Mouse (Mus musculus): ENCODE measurements around the gene Lao1. TPM values are rescaled to one million over a fixed set of nuclear protein-coding genes. Genes with fewer than 3 reads are reported as not detected.
A peak's percentile ranks its signal among the peaks of the same experiment; 100 is the strongest.

Gene Lao1
- polyA plus RNA-seq, 1 experiment from 2014 or later, result not detected

- Histone ChIP-seq H3K27ac (replicated peaks) (peak overlapping the region; percentile 60), H3K27me3 (peaks cover 33% of the 10 kb centered on the region), H3K9ac (peak overlapping the region; percentile 3; the same call in 1 of the 2 replicates), H3K4me2 (no peak overlapping the region), H3K4me3 (replicated peaks) (no peak overlapping the region), H3K9me3 (replicated peaks) (no peaks in the 10 kb centered on the region), H3K36me3 (replicated peaks) (no peaks in the 10 kb centered on the region), H3K4me1 (replicated peaks) (peaks cover 59% of the 10 kb centered on the region)
- no peak for ATAC-seq (ENCODE audit: insufficient read depth)
Measured at GRCm38 (mm10) chr4:119014997-119015396, 53.6 kb downstream of the Lao1 start.

GRCm38 (mm10) chr4:119015557-119015956, 54.2 kb downstream of the Lao1 start:
- Histone ChIP-seq H3K27me3 (peaks cover 30% of the 10 kb centered on the region), H3K36me3 (replicated peaks) (no peaks in the 10 kb centered on the region), H3K9me3 (replicated peaks) (no peaks in the 10 kb centered on the region), H3K9ac (0 out of 2 replicates have a peak overlapping the region, but pooled peaks have one; percentile 21), H3K4me3 (replicated peaks) (no peak overlapping the region), H3K27ac (replicated peaks) (peak overlapping the region; percentile 95), H3K4me2 (no peak overlapping the region), H3K4me1 (replicated peaks) (peaks cover 60% of the 10 kb centered on the region)
- 48% methylated on average over 6 of the region's 6 CpGs for WGBS (ENCODE audit: insufficient replicate concordance)
- no peak for ATAC-seq (ENCODE audit: insufficient read depth)

GRCm38 (mm10) chr4:119017078-119017477, 55.7 kb downstream of the Lao1 start:
- peaks cover 75% of the 10 kb centered on the region for H3K4me1 ChIP-seq (replicated peaks)
- no peaks in the 10 kb centered on the region for H3K36me3 ChIP-seq (replicated peaks)
- H3K9me3 ChIP-seq (replicated peaks), result no peaks in the 10 kb centered on the region
- no peak overlapping the region for H3K4me2 ChIP-seq
- H3K27ac ChIP-seq (replicated peaks), result peak overlapping the region; percentile 95
- no peak overlapping the region for H3K4me3 ChIP-seq (replicated peaks)
- H3K9ac ChIP-seq, result no peak overlapping the region
- no peak for ATAC-seq (ENCODE audit: insufficient read depth)
- H3K27me3 ChIP-seq, result peaks cover 28% of the 10 kb centered on the region
- 85% methylated on average over 5 of the region's 5 CpGs for WGBS (ENCODE audit: insufficient replicate concordance)

Other genes with a start within 250 kb of the Lao1 start
- not detected in 2 replicates for gene Olfr1340, start 241.4 kb upstream of the Lao1 start, polyA plus RNA-seq (2015; fragmentation: Nextera tagmentation; extraction: Ambion mirVana)
- not detected in 2 replicates for gene Olfr1339, start 229.4 kb upstream of the Lao1 start, polyA plus RNA-seq (2015; fragmentation: Nextera tagmentation; extraction: Ambion mirVana)
- gene Olfr1338, start 202.8 kb upstream of the Lao1 start, polyA plus RNA-seq (2015; fragmentation: Nextera tagmentation; extraction: Ambion mirVana), result not detected in 2 replicates
- not detected in 2 replicates for gene Olfr1337, start 179.0 kb upstream of the Lao1 start, polyA plus RNA-seq (2015; fragmentation: Nextera tagmentation; extraction: Ambion mirVana)
- not detected in 2 replicates for gene Olfr1335, start 151.6 kb upstream of the Lao1 start, polyA plus RNA-seq (2015; fragmentation: Nextera tagmentation; extraction: Ambion mirVana)
- not detected in 2 replicates for gene Olfr1333, start 125.3 kb upstream of the Lao1 start, polyA plus RNA-seq (2015; fragmentation: Nextera tagmentation; extraction: Ambion mirVana)
- not detected in 2 replicates for gene Olfr1331, start 96.9 kb upstream of the Lao1 start, polyA plus RNA-seq (2015; fragmentation: Nextera tagmentation; extraction: Ambion mirVana)
- not detected in 2 replicates for gene Olfr1330, start 73.0 kb upstream of the Lao1 start, polyA plus RNA-seq (2015; fragmentation: Nextera tagmentation; extraction: Ambion mirVana)
- gene Olfr1329, start 44.1 kb upstream of the Lao1 start, polyA plus RNA-seq (2015; fragmentation: Nextera tagmentation; extraction: Ambion mirVana), result not detected in 2 replicates
- gene Olfr1328, start 23.0 kb upstream of the Lao1 start, polyA plus RNA-seq (2015; fragmentation: Nextera tagmentation; extraction: Ambion mirVana), result not detected in 2 replicates
- gene Slc2a1, start 147.1 kb downstream of the Lao1 start, polyA plus RNA-seq (2015; fragmentation: Nextera tagmentation; extraction: Ambion mirVana), result 293 and 326 TPM in 2 replicates
- 2.2 and 2.5 TPM in 2 replicates for gene Zfp691, start 212.6 kb downstream of the Lao1 start, polyA plus RNA-seq (2015; fragmentation: Nextera tagmentation; extraction: Ambion mirVana)
- gene Ermap, start 228.4 kb downstream of the Lao1 start, polyA plus RNA-seq (2015; fragmentation: Nextera tagmentation; extraction: Ambion mirVana), result 386 and 428 TPM in 2 replicates
- gene Svbp, start 233.7 kb downstream of the Lao1 start, polyA plus RNA-seq (2015; fragmentation: Nextera tagmentation; extraction: Ambion mirVana), result 82.6 and 91.9 TPM in 2 replicates